Mouse (Mus musculus) urinary bladder, postnatal 4 days (tissue): ENCODE measurements around the gene Ank3.

Source experiments
- DNase-seq, 2 experiments: peaks; one replicate each; pipeline ENCODE4 v3.0.0; 2021 to 2022; ENCODE audit warnings: low spot score in 2 of 2

Ank3 gene

DNA sequence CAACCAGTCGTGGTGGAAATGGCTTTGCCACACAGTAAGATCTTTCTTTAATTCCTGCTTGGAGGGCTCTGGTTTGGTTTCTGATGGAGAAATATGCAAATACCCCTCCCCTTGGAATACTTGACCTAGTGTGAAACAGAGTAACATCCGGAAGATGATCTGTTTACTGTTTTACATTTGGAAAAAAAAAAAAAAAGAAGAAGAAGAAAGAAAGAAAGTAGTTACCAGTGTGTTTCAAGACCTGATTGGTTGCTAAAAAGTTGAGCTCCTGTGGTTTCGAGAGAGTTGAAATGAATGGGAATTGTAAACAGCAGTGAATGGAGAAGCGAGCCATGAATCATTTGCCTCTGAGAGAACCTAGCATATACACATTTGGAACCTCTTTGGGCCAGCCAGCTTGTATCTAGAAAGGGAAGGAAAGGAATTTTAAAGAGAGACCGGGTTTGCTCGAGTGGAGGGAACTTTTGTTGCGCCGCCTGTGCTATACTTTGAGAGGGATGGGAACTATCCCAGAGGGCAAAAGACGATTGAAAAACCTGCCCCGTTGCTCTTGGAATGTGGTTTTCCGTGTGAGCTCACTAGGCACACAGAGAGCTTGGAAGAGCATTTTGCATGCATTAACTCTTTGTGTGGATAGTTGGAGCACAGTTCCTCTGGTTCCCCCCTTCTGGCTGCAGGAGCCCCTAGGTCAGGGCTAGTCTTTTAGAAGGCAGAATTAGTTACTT is 527.7 kb downstream of the Ank3 start:
- DNase-seq, result no peak

DNA sequence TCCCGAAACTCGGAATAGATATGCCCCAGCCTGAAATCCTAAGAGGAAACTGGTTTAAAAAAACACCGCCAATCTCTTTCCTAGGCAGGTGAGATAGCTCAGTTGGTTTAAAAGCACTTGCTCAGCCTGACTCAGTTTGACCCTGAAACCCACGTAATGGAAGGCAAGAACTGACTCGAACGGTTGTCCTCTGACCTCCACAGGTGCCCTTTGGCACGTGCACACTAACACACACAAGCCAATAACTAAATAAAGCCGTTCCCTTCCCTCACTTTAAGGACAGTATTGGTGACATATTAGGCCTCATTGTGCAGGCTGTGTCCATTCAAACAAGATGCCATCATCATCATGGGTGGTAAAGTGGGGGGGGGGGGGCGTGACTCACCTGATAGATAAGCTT is 528.4 kb downstream of the Ank3 start:
- no peak for DNase-seq

GRCm38 (mm10) chr10:69928358-69928757 is 529.8 kb downstream of the Ank3 start:
- DNase-seq, result no peak

DNA sequence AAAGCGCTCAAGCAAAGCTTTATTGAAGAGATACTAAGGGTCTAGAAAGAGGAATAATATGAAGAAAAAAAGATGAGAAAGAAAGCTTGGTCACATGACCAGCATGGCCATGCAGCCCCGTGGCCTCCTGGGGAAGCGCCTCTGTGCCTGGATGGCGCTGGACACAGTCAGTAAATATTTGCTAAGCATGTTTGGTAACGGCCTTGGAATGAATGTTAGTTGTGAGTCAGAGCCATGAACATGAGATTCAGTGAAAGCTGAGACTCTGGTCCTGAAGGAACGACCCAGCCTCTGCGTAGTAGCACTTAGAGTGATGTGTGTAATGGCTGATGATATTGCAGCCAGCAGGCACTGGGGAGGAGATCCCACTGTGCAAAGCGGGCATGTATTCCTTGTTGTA is 531.9 kb downstream of the Ank3 start:
- no peak for DNase-seq

GRCm38 (mm10) chr10:69936443-69937067 is 538.0 kb downstream of the Ank3 start:
- DNase-seq, result no peak

- DNase-seq, result no peak
These were observed 538.8 kb downstream of the Ank3 start for GRCm38 (mm10) chr10:69937291-69937921.

DNA sequence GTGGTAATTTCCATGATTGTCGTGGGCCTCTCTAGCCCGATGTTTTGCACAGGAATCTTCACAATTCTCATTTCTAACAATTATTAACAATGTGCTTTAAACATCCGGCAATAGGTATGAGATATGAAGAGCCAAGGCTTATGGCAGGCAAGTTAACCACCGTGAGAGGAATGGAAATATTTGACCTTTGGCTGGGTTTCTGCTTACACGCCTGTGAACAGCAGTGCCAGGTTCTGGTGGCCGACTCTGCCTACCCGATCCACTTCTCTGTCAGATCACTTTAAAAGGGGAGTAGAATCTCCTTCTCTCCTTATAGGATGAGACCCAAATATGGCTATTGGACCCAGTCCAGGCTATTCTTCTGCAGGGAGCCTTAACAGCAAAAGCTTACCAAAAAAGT is 540.6 kb downstream of the Ank3 start:
- DNase-seq, result no peak

GRCm38 (mm10) chr10:69939966-69940365 is 541.4 kb downstream of the Ank3 start:
- DNase-seq, result no peak

DNA sequence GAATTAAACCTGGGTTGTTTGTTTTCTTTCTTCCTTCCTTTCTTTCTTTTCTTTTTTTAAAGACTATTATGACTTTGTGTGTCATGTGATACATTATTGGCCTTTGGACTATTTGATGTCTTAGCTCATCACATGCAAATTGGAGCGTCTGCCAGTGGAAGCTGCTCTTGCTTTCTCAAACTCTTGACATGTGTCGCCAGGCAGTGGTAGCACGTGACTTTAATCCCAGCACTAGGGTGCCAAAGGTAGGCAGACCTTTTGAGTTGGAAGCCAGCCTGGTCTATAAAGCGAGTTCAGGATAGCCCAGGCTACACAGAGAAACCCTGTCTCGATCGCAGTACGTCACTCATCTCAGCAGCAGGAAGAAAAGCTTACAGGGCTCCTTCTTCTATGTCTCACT is 542.4 kb downstream of the Ank3 start:
- DNase-seq, result no peak

- DNase-seq, result no peak
These were observed 546.3 kb downstream of the Ank3 start for GRCm38 (mm10) chr10:69944845-69945244.

DNA sequence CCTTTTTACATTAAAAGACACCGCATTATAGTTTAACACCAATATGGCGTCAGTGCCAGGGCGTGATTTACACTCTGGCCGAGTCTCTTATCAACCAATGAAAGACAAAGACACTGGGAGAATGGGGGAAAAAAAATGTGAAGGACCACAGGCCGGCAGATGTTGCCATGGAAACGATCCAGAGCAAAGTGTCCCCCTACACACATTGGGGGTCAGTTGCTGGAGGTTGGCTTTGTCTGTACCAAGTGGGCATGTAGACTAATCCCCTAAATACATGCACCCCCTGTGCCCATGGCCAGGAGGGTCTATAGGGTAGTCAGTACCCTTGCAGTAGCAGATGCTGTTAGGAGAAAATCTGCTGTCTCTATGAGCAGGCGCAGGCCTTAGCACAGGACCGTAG is 547.3 kb downstream of the Ank3 start:
- no peak for DNase-seq

DNA sequence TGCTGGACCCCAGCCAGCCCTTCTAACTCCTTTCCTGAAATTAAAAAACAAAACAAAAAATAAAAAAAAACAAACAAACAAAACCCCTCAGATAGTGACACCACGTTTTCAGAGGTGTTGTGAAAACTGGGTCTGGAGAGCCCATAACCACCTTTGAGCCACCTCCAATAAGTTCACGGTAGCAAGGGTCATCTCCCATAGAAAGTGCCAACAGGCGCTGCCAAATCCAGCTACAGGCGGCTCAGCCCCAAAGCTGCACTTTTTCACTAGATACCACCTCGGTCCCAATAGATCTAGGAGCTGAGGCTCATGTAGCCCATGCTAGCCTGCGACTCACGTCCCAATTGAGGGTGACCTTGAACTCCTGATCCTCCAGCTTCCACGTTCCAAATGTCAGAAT is 547.7 kb downstream of the Ank3 start:
- DNase-seq, result no peak

DNA sequence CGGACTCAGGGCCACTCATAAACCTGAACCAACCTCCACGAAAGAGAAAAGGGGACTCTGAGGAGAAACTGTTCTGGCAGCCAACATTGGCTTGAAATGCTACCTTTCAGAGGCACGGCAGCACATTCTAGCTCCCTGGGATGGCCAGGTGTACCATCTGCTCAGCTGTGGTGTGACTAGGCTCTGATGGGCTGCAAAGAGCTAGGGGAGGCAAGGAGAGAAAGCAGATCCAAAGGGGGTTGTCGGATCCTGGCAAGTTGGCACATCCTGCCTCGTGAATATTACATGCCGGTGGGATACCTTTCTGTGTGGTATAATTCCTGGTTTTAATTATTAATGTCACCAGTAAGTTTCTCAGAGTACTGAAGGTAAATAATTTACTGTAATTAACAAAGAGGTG is 548.5 kb downstream of the Ank3 start:
- DNase-seq, result no peak

- no peak for DNase-seq
These were observed 551.8 kb downstream of the Ank3 start for GRCm38 (mm10) chr10:69950236-69950918.

GRCm38 (mm10) chr10:69950919-69951236 is 552.3 kb downstream of the Ank3 start:
- DNase-seq, result no peak

DNA sequence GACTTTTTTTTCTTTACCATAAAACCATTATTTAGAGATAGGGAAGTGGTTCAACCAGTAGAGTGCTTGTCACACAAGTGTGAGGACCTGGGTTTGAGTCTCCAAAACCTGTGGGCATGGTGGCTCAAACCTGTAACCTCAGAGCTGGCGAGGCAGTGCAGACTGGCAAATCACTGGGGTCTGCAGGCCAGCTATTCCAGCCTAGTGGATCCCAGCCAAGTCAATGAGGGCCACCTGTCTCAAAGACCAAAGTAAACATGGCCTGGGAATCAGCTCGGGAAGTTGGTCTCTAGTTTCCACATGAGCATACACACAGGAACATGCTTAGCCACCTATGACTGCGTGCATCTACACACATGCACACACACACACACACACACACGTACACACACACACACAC is 552.9 kb downstream of the Ank3 start:
- DNase-seq, result no peak

DNA sequence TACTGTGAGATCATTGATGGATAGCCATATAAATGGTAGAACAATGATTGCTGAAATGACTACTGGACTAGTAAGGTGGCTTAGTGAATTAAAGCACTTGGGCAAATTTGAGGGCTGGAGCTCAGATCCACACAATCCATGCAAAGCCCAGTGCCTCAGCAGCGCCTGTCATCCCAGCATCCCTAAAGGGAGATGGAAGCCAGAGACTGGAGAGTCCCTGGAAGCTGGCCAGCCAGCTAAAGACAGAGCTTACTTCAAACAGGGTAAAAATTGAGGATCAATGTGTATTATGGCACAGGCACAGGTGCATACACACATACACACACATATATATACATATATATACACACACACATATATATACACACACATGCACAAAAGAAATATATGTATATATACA is 553.7 kb downstream of the Ank3 start:
- no peak for DNase-seq

DNA sequence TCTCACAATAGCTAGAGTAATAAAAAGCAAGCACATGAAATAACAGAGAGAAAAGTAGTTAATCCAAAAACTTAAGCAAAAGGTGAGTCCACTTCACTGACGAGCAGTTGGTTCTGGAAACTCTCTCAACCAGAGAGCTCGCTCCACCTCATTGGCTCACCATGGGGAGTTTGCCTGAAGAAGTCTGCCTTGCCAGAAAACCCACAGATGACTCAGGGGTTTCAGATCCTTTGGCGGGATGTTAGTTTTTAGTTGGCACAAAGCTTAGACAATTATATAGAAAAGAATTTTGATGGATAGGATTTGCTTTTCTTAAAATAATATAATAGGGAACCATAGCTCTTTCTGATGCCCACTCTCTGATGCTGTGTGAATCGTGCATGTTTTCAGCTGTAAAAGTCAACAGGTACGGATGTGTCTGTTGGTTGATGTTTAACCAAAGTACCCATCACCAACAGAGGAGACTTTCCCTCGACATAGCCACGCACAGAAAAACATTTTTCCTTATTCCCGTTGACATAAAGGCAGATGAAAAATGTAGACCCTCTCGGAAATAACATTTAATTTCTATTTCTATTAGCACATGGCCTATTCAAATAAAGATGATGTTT is 556.2 kb downstream of the Ank3 start:
- DNase-seq, result no peak

DNA sequence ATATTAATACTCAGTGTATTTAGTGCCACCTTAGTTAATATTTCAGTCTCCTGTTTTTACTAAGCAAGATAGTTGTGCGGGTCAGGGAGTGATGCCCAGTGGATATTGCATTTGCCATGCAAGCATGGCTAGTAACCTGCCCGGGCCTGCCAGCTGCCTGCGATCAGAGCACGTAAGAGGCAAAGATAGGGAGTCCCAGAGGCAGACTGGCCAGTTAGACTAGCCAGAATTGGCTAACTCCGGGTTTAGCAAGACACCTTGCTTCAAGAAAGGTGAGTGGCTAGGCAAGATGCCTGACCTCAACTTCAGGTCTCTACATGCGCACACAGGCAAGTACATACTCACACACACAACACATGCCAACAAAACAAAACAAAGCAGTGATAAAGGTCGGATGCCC is 563.7 kb downstream of the Ank3 start:
- DNase-seq, result no peak

- no peak for DNase-seq
These were observed 564.4 kb downstream of the Ank3 start for GRCm38 (mm10) chr10:69962976-69963375.

DNA sequence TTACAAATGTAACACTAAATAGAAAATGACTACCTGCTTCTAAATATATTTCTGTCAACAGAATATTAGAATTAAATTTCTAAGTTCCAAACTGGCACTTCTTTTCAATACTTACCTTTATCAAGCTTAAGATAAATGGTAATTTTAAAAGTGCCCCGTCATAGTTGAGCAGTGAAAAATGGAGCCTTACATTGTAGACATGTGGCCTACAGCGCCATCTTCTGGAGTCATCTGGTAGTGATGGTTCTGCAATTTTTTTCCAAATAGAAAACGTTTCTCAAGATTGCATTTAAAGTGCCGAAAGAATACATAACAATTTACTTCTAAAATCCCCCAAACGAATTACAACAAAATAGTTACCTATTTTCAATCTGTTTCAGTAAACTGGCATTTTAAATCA is 566.0 kb downstream of the Ank3 start:
- no peak for DNase-seq

- no peak for DNase-seq
These were observed 566.5 kb downstream of the Ank3 start for GRCm38 (mm10) chr10:69965085-69965484.
